ENCODE assay signal across 30 mouse cellular contexts in genomic region chr5:35458267-35458666, GRCm38 (mm10).
"Had no signal": no experiment of that assay in that cellular context is flagged by ENCODE, and none has a peak within 500 bp of the region (broad histone marks: within the 10 kb centered on the region; RNA-seq: fewer than 3 reads in every experiment).

No protein-coding gene starts in this region.

- H3K36me3 ChIP-seq: limb, embryonic 12.5 days; limb, embryonic 13.5 days; limb, embryonic 15.5 days; liver, embryonic 12.5 days; liver, embryonic 13.5 days; liver, embryonic 15.5 days; lung, embryonic 15.5 days; midbrain, embryonic 10.5 days; midbrain, embryonic 12.5 days; midbrain, embryonic 13.5 days; midbrain, embryonic 15.5 days had no signal

- H3K9me3 ChIP-seq: limb, embryonic 12.5 days; limb, embryonic 13.5 days; limb, embryonic 15.5 days; liver, embryonic 12.5 days; liver, embryonic 13.5 days; liver, embryonic 15.5 days; lung, embryonic 15.5 days; megakaryocyte, embryonic 14.5 days; midbrain, embryonic 10.5 days; midbrain, embryonic 12.5 days; midbrain, embryonic 13.5 days; midbrain, embryonic 15.5 days had no signal

- H3K4me2 ChIP-seq: limb, embryonic 12.5 days; limb, embryonic 13.5 days; limb, embryonic 15.5 days; liver, embryonic 11.5 days; liver, embryonic 12.5 days; liver, embryonic 13.5 days; liver, embryonic 15.5 days; lung, embryonic 14.5 days; lung, embryonic 15.5 days; midbrain, embryonic 11.5 days; midbrain, embryonic 12.5 days; midbrain, embryonic 13.5 days; midbrain, embryonic 15.5 days had no signal

- H3K27ac ChIP-seq: left cerebral cortex, adult 2 months; limb, embryonic 12.5 days; limb, embryonic 13.5 days; limb, embryonic 15.5 days; liver, embryonic 12.5 days; liver, embryonic 13.5 days; liver, embryonic 14.5 days; liver, embryonic 15.5 days; lung, embryonic 15.5 days; macrophage; midbrain, embryonic 10.5 days; midbrain, embryonic 12.5 days; midbrain, embryonic 13.5 days; midbrain, embryonic 15.5 days had no signal

- H3K9ac ChIP-seq: limb, embryonic 12.5 days; limb, embryonic 13.5 days; limb, embryonic 15.5 days; liver, embryonic 12.5 days; liver, embryonic 13.5 days; liver, embryonic 14.5 days; liver, embryonic 15.5 days; liver, postnatal 0 days; lung, embryonic 14.5 days; lung, embryonic 15.5 days; midbrain, embryonic 12.5 days; midbrain, embryonic 13.5 days; midbrain, embryonic 15.5 days had no signal

- H3K4me1 ChIP-seq: liver, embryonic 12.5 days; liver, embryonic 13.5 days; liver, embryonic 15.5 days; lung, embryonic 15.5 days; megakaryocyte, embryonic 14.5 days had no signal

- H3K27me3 ChIP-seq: lung, embryonic 15.5 days; midbrain, embryonic 15.5 days had no signal

- DNase-seq: left cerebral cortex, postnatal 4 days; liver; liver, embryonic 13.5 days; liver, postnatal 0 days; lung, adult 18-20 months; lung, adult 2 months; lung, embryonic 14.5 days; lung, postnatal 10 days; lung, postnatal 14 days; lung, postnatal 36 days; lung, postnatal 4 days; midbrain, embryonic 14.5 days had no signal

- ATAC-seq: liver, embryonic 12.5 days; liver, postnatal 0 days; lung, postnatal 0 days; midbrain, embryonic 13.5 days; midbrain, embryonic 15.5 days; midbrain, embryonic 16.5 days had no signal

- H3K4me3 ChIP-seq: left cerebral cortex, adult 2 months; limb, embryonic 12.5 days; limb, embryonic 13.5 days; limb, embryonic 15.5 days; liver, embryonic 12.5 days; liver, embryonic 13.5 days; liver, embryonic 15.5 days; lung, embryonic 15.5 days; megakaryocyte, embryonic 14.5 days; midbrain, embryonic 10.5 days; midbrain, embryonic 12.5 days; midbrain, embryonic 13.5 days; midbrain, embryonic 15.5 days had no signal
